Mouse (Mus musculus) WW6 (cell line): ENCODE data around the gene Cyren.

Source experiments
- DNase-seq: peaks from one replicate; pipeline ENCODE4 v3.0.0-alpha.2; 2013; ENCODE audit warnings: low read depth, low spot score

Cyren gene

GRCm38 (mm10) chr6:34867301-34867994, 10.4 kb downstream of the Cyren start:
- no peak for DNase-seq

DNA sequence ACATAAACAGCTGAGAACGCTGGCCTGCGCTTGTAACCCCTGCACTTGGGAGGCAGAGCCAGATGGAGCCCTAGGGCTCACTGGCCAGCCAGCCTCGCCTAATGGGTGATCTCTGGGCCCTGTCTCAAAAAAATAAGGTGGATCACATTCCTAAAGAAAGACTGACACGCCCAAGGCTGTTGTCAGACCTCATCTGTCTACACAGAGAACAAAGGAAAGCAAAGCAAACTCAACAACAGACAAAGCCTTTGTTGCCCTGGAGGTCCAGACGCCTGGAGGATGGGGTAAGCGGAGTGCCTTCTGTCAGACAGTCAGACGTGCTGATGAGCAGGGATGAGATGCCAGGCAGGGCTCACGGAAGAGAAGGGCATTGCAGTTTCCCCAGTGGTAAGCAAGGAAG, 11.1 kb downstream of the Cyren start:
- peak; percentile 29 for DNase-seq

DNA sequence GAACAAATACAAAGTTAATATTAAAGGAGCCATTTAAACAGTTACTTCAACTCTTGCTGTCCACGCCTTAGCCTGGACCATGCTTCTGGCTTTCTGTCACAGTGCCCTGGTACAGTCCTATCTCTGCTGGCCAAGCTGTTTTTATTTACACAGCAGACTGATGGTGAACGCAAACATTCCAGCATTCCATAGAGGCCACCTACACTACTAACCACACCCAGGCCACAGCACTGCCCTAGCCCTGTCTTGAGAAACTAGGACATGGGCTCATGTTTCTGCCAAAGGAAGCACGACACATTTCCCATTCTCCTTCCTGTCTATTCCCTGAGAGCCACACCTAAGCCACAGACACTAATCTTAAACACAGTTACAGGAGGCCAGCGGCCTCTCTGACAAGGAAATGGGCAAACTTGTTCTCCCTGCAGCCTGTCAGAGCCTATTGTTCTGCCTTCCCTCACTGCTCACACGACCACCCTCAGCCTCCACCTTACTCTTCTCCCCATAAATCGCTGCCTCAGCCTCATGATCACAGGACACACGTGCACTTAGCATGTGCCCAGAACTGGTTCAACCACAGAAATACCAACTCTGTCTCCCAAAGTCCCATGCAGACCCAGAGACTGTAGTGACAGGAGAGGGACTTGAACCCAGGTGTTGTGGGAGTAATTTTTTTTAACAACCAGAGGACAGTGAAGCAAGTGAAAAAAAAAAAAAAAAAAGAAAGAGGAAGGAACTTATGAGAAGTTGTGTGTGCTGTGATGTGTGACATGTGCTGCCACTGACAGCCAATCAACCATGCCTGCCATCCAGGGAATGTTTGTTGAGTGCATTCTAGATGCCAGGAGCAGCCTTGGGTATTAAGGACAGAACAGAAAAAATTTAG, 11.9 kb downstream of the Cyren start:
- DNase-seq = no peak

GRCm38 (mm10) chr6:34865213-34865612, 12.6 kb downstream of the Cyren start:
- no peak for DNase-seq

DNA sequence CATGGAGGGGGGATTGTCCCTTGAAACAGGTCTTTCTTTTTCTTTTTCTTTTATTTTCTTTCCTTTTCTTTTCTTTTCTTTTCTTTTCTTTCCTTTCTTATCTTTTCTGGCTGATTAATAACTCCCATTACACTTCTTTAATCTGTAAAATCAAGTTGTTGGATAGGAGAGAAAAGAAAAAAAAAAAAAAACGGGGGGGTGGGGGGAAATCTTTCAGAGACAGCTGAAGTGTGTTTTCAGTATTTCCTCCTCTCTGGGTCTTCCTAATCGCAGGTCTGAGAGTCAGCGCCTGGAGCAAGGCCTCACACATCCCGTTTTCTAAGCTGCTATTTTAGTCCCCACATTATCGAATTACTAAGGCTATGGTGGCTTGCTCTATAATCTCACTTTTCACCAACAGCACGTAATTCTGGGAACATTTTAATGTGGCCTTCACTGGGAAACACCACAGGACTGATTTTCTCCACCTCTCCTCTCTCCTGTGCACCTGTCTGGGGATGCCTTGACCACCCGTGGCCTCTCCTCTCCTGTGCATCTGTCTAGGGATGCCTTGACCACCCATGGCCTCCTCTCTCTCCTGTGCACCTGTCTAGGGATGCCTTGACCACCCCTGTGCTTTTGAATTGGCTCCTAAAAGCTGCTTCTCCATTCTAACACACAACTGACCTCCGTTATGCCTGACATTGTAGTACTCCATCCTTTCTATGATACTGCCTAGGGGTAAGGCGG, 13.9 kb downstream of the Cyren start:
- no peak for DNase-seq

GRCm38 (mm10) chr6:34862791-34863403, 15.0 kb downstream of the Cyren start, which contains the start of gene Tmem140:
Gene Tmem140, plus strand, starts transcription at chr6:34863146.
- DNase-seq = no peak

- no peak for DNase-seq
These were observed 15.5 kb downstream of the Cyren start for GRCm38 (mm10) chr6:34862381-34862780.

GRCm38 (mm10) chr6:34861546-34862053, 16.3 kb downstream of the Cyren start:
- DNase-seq = no peak

- no peak for DNase-seq
These were observed 45.5 kb downstream of the Cyren start for GRCm38 (mm10) chr6:34832352-34832751.

DNA sequence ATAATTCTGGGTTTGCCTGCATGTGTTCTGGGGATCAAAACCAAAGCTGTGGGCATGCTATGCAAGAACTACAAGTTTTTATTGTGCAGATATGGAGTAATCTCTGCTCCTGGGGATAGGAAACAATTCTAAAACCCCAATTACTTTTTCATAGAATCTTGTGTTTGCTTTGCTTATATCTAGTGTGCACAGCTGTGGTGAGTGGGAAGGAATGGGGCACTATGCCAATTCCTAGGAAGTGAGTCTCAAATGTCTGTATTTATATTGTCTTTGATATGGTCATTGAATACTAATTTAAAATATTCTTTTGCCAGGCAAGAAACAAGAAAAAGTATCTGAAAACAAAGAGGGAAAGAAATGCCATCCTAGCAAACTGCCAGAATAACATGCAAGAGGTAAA, 53.5 kb downstream of the Cyren start:
- no peak for DNase-seq
